Comparison of ENCODE assay signal across 34 mouse cellular contexts in the genomic region with DNA sequence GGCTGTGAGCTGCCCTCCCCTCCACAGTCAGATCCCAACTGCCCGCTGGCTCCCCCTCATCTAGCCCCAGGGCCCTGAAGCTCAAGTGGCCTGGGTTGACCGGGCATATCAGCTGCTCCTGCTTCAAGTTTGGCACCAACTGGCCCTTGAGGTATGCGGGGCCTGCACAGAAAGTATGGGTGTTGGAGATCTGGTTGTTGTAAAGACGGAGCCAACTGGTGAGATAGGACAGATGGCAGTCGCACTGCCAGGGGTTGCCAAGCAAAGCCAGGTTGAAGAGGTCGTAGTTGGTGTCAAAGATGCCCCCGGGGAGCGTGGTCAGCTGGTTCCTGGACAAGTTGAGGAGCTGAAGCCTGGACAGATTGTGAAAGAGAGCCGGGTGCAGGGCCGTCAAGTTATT. TPM values are rescaled to one million over a fixed set of nuclear protein-coding genes. Genes with fewer than 3 reads are reported as not detected.
DNase-seq lines count a peak whose midpoint lies in the region; ATAC-seq lines count a peak whose summit lies in the region.
"Had no signal": no experiment of that assay in that cellular context is flagged by ENCODE, and none has a peak within 500 bp of the region (broad histone marks: within the 10 kb centered on the region; RNA-seq: fewer than 3 reads in every experiment).

No protein-coding gene starts in this region.

- H3K4me1 ChIP-seq in heart, embryonic 11.5 days (ENCODE audit: control insufficient read depth, insufficient read depth, low read length): no peaks in the 10 kb centered on the region
- H3K4me1 ChIP-seq in embryonic facial prominence, embryonic 10.5 days: peaks cover 17% of the 10 kb centered on the region
- H3K4me1 ChIP-seq in forebrain, embryonic 10.5 days: peaks cover 9% of the 10 kb centered on the region; the same call in 1 of the 2 replicates
- H3K4me1 ChIP-seq: embryonic facial prominence, embryonic 15.5 days; forebrain, embryonic 13.5 days; hindbrain, embryonic 12.5 days; midbrain, embryonic 13.5 days; neural tube, embryonic 13.5 days; stomach, embryonic 15.5 days had no signal

- WGBS in heart, embryonic 11.5 days (ENCODE audit: insufficient replicate concordance): 76% methylated on average over 10 of the region's 10 CpGs
- 85% methylated on average over 10 of the region's 10 CpGs for WGBS in embryonic facial prominence, embryonic 10.5 days
- 94% methylated on average over 10 of the region's 10 CpGs for WGBS in forebrain, embryonic 10.5 days

- H3K4me2 ChIP-seq in heart, embryonic 11.5 days: no peak overlapping the region
- H3K4me2 ChIP-seq: embryonic facial prominence, embryonic 15.5 days; forebrain, embryonic 13.5 days; heart, embryonic 13.5 days; hindbrain, embryonic 12.5 days; limb, embryonic 13.5 days; liver, embryonic 12.5 days; midbrain, embryonic 13.5 days; neural tube, embryonic 13.5 days; stomach, embryonic 15.5 days had no signal

- no peak overlapping the region for H3K27ac ChIP-seq in heart, embryonic 11.5 days (ENCODE audit: low read depth, low read length)
- peak overlapping the region; percentile 24; the same call in 1 of the 2 replicates for H3K27ac ChIP-seq in embryonic facial prominence, embryonic 10.5 days (replicated peaks)
- no peak overlapping the region for H3K27ac ChIP-seq in forebrain, embryonic 10.5 days
- H3K27ac ChIP-seq: embryonic facial prominence, embryonic 15.5 days; forebrain, embryonic 13.5 days; heart, embryonic 13.5 days; hindbrain, embryonic 12.5 days; kidney, postnatal 0 days; limb, embryonic 13.5 days; liver, embryonic 12.5 days; midbrain, embryonic 13.5 days; neural tube, embryonic 13.5 days; stomach, embryonic 15.5 days had no signal

- H3K36me3 ChIP-seq in heart, embryonic 11.5 days (ENCODE audit: control insufficient read depth, insufficient read depth, low read length): no peaks in the 10 kb centered on the region
- H3K36me3 ChIP-seq in embryonic facial prominence, embryonic 10.5 days (replicated peaks): no peaks in the 10 kb centered on the region
- no peaks in the 10 kb centered on the region for H3K36me3 ChIP-seq in forebrain, embryonic 10.5 days (replicated peaks)
- H3K36me3 ChIP-seq: embryonic facial prominence, embryonic 15.5 days; heart, embryonic 13.5 days; hindbrain, embryonic 12.5 days; limb, embryonic 13.5 days; liver, embryonic 12.5 days; midbrain, embryonic 13.5 days; neural tube, embryonic 13.5 days; stomach, embryonic 15.5 days had no signal

- H3K9me3 ChIP-seq in heart, embryonic 11.5 days (replicated peaks; ENCODE audit: control insufficient read depth, low read length): no peaks in the 10 kb centered on the region
- H3K9me3 ChIP-seq in embryonic facial prominence, embryonic 10.5 days: no peaks in the 10 kb centered on the region
- no peaks in the 10 kb centered on the region for H3K9me3 ChIP-seq in forebrain, embryonic 10.5 days
- H3K9me3 ChIP-seq: embryonic facial prominence, embryonic 15.5 days; forebrain, embryonic 13.5 days; heart, embryonic 13.5 days; hindbrain, embryonic 12.5 days; limb, embryonic 13.5 days; liver, embryonic 12.5 days; midbrain, embryonic 13.5 days; neural tube, embryonic 13.5 days; stomach, embryonic 15.5 days had no signal

- DNase-seq in adrenal gland, postnatal 10 days: peak; percentile 64
- no peak for DNase-seq in adrenal gland, postnatal 4 days (ENCODE audit: low spot score in 2 of 2)
- peak; percentile 28 for DNase-seq in heart, adult 8-10 months (ENCODE audit: low spot score)
- DNase-seq in embryonic facial prominence, embryonic 10.5 days (ENCODE audit: low spot score): no peak
- peak; percentile 20 to 52 for DNase-seq in heart, postnatal 14 days
- DNase-seq in ovary, postnatal 14 days (ENCODE audit: low spot score): no peak
- no peak for DNase-seq in forebrain, embryonic 10.5 days (ENCODE audit: extremely low spot score, low spot score)
- DNase-seq: cerebellum, adult 11-12 months; gastrocnemius, postnatal 25 days; kidney, postnatal 4 days; lung, adult 18-20 months; lung, postnatal 4 days had no signal

- no peak overlapping the region for H3K9ac ChIP-seq in heart, embryonic 11.5 days (ENCODE audit: low read depth, low read length)
- H3K9ac ChIP-seq: embryonic facial prominence, embryonic 15.5 days; forebrain, embryonic 13.5 days; heart, embryonic 13.5 days; hindbrain, embryonic 12.5 days; limb, embryonic 13.5 days; liver, embryonic 12.5 days; midbrain, embryonic 13.5 days; neural tube, embryonic 13.5 days; stomach, embryonic 15.5 days had no signal

- H3K4me3 ChIP-seq in heart, embryonic 11.5 days (ENCODE audit: low read depth, low read length): no peak overlapping the region
- no peak overlapping the region for H3K4me3 ChIP-seq in embryonic facial prominence, embryonic 10.5 days
- no peak overlapping the region for H3K4me3 ChIP-seq in forebrain, embryonic 10.5 days
- H3K4me3 ChIP-seq: embryonic facial prominence, embryonic 15.5 days; forebrain, embryonic 13.5 days; heart, embryonic 13.5 days; hindbrain, embryonic 12.5 days; limb, embryonic 13.5 days; liver, embryonic 12.5 days; midbrain, embryonic 13.5 days; neural tube, embryonic 13.5 days; stomach, embryonic 15.5 days had no signal

- intact Hi-C loops in heart, postnatal 14 days (cut with DNase I): loop anchor here (10.0 kb wide), 1 partner anchor 1095 kb away; no protein-coding TSS in a partner anchor

- ATAC-seq in heart, embryonic 11.5 days (replicated peaks; ENCODE audit: insufficient number of reproducible peaks, low FRiP score, low TSS enrichment): no peak
- ATAC-seq: forebrain, embryonic 13.5 days; intestine, embryonic 16.5 days; liver, embryonic 12.5 days; lung, postnatal 0 days; midbrain, embryonic 13.5 days had no signal

- H3K27me3 ChIP-seq in heart, embryonic 11.5 days (ENCODE audit: control insufficient read depth, insufficient read depth, low read length): no peaks in the 10 kb centered on the region
- peaks cover 6% of the 10 kb centered on the region for H3K27me3 ChIP-seq in embryonic facial prominence, embryonic 10.5 days (replicated peaks; ENCODE audit: low read depth, poor library complexity, severe bottlenecking)
- no peaks in the 10 kb centered on the region; the same call in 1 of the 2 replicates for H3K27me3 ChIP-seq in forebrain, embryonic 10.5 days (ENCODE audit: poor library complexity, severe bottlenecking)
- H3K27me3 ChIP-seq: forebrain, embryonic 13.5 days; limb, embryonic 13.5 days; liver, embryonic 12.5 days; stomach, embryonic 15.5 days had no signal

RNA-seq across cellular contexts. Expression of a gene that starts 7.9 kb away (rescaled TPM):
- 10 to 100 TPM; 19.5 to 28.3 TPM for total RNA-seq in adrenal gland, postnatal 10 days (2021)
- 10 to 100 TPM in 1 of 2 experiments, 1 to 10 TPM in 1; 1.3 to 10.9 TPM for total RNA-seq in adrenal gland, postnatal 4 days (2021)
- under 1 TPM in 2 of 4 experiments, not detected in 2; 0.17 to 0.22 TPM for total RNA-seq in heart, adult 8-10 months (2022)
- not detected in 2 replicates for polyA plus RNA-seq in heart, embryonic 11.5 days (2014; fragmentation: Nextera tagmentation; extraction: Ambion mirVana)
- not detected in 2 replicates for polyA plus RNA-seq in embryonic facial prominence, embryonic 10.5 days (2016; fragmentation: Nextera tagmentation; extraction: Ambion mirVana)
- under 1 TPM in 1 of 2 experiments, not detected in 1; 0.14 TPM for total RNA-seq in heart, postnatal 14 days (2021)
- not detected in 2 replicates for polyA plus RNA-seq in forebrain, embryonic 10.5 days (2016; fragmentation: Nextera tagmentation; extraction: Ambion mirVana)
- total RNA-seq: CH12.LX; ES-E14; gastrocnemius, postnatal 25 days; layer of hippocampus, adult 8-10 months; layer of hippocampus, postnatal 25 days; left cerebral cortex, adult 8-10 months; left cerebral cortex, postnatal 36 days; megakaryocyte-erythroid progenitor cell, adult 5-6 weeks had no signal
- polyA plus RNA-seq: cortical plate, adult 2 months; embryonic facial prominence, embryonic 15.5 days; forebrain, embryonic 13.5 days; heart, embryonic 13.5 days; hindbrain, embryonic 12.5 days; kidney, postnatal 0 days; limb, embryonic 13.5 days; midbrain, embryonic 13.5 days; neural tube, embryonic 13.5 days had no signal

RNA-seq across cellular contexts. Expression of a gene that starts 23.6 kb away (rescaled TPM):
- total RNA-seq in adrenal gland, postnatal 10 days (2021): 1 to 10 TPM in 1 of 2 experiments, under 1 TPM in 1; 0.27 to 1.3 TPM
- total RNA-seq in adrenal gland, postnatal 4 days (2021): under 1 TPM; 0.34 to 0.54 TPM
- total RNA-seq in heart, adult 8-10 months (2022): under 1 TPM in 3 of 4 experiments, not detected in 1; 0.06 to 0.41 (median 0.19) TPM
- polyA plus RNA-seq in heart, embryonic 11.5 days (2014; fragmentation: Nextera tagmentation; extraction: Ambion mirVana): 0.48 and 0.84 TPM in 2 replicates
- 0.18 and 0.66 TPM in 2 replicates for polyA plus RNA-seq in embryonic facial prominence, embryonic 10.5 days (2016; fragmentation: Nextera tagmentation; extraction: Ambion mirVana)
- total RNA-seq in heart, postnatal 14 days (2021): under 1 TPM; 0.29 to 0.33 TPM
- 0.32 and 0.35 TPM in 2 replicates for polyA plus RNA-seq in forebrain, embryonic 10.5 days (2016; fragmentation: Nextera tagmentation; extraction: Ambion mirVana)
- total RNA-seq: CH12.LX; left cerebral cortex, adult 8-10 months; left cerebral cortex, postnatal 36 days; megakaryocyte-erythroid progenitor cell, adult 5-6 weeks had no signal
- polyA plus RNA-seq: cortical plate, adult 2 months; small intestine, adult 2 months had no signal

RNA-seq across cellular contexts. Expression of a gene that starts 51.1 kb away (rescaled TPM):
- total RNA-seq in adrenal gland, postnatal 10 days (2021): under 1 TPM; 0.51 to 0.73 TPM
- total RNA-seq in adrenal gland, postnatal 4 days (2021): 1 to 10 TPM in 1 of 2 experiments, under 1 TPM in 1; 0.34 to 1.3 TPM
- total RNA-seq in heart, adult 8-10 months (2022): under 1 TPM; 0.19 to 0.83 (median 0.41) TPM
- 3.2 and 5.5 TPM in 2 replicates for polyA plus RNA-seq in heart, embryonic 11.5 days (2014; fragmentation: Nextera tagmentation; extraction: Ambion mirVana)
- polyA plus RNA-seq in embryonic facial prominence, embryonic 10.5 days (2016; fragmentation: Nextera tagmentation; extraction: Ambion mirVana): 0.93 and 2.0 TPM in 2 replicates
- under 1 TPM; 0.33 to 0.39 TPM for total RNA-seq in heart, postnatal 14 days (2021)
- polyA plus RNA-seq in forebrain, embryonic 10.5 days (2016; fragmentation: Nextera tagmentation; extraction: Ambion mirVana): 1.4 and 1.5 TPM in 2 replicates

Comparison
In these comparisons a context has a peak if more than half of its experiments do, and no peak if none do; other contexts are left out.
1. DNase-seq: peak in adrenal gland, postnatal 10 days (single experiment), heart, adult 8-10 months (single experiment) and heart, postnatal 14 days (2 of 2); none in adrenal gland, postnatal 4 days (0 of 2), embryonic facial prominence, embryonic 10.5 days (single experiment), ovary, postnatal 14 days (single experiment) and forebrain, embryonic 10.5 days (single experiment).